In the genomic region with DNA sequence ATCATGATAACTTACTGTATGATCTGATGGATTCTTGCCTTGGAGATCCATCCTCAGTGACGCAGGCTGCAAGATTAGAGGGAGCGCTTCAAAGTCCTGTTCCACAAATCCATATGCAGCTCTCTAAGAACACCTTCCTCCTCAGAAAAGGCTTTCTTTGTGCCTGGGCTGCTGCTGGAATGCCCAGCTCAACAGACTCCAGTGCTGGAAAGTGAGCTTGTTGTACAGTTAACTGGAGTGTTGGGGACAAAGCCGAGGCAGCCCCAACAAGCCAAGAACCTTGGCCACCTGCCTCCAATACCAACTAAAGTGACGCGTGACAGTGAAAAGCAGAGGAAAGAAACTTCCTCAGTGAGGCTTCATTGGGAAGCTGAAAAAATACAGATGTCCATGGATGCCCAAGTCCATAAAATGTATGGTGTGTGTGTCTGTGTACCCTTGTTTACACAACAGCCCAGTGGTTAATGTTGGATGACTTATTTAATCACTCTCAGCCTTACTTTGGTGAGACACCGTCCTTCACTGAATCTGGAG, we compare ENCODE assay signal across 7 mouse cellular contexts. TPM values are rescaled to one million over a fixed set of nuclear protein-coding genes. Genes with fewer than 3 reads are reported as not detected.
DNase-seq lines count a peak whose midpoint lies in the region; ATAC-seq and TF ChIP-seq lines count a peak whose summit lies in the region.

No protein-coding gene starts in this region.

- H3K36me3 ChIP-seq in lung, embryonic 16.5 days (ENCODE audit: control insufficient read depth, insufficient read depth, low read length), result no peaks in the 10 kb centered on the region
- H3K36me3 ChIP-seq in embryonic facial prominence, embryonic 12.5 days, result no peaks in the 10 kb centered on the region
- no peaks in the 10 kb centered on the region for H3K36me3 ChIP-seq in heart, postnatal 0 days (replicated peaks; ENCODE audit: control insufficient read depth, insufficient read depth, low read length)
- no peaks in the 10 kb centered on the region for H3K36me3 ChIP-seq in liver, embryonic 11.5 days (ENCODE audit: control insufficient read depth, insufficient read depth, low read length)
- H3K36me3 ChIP-seq in stomach, embryonic 16.5 days (ENCODE audit: control insufficient read depth, insufficient read depth, low read length), result no peaks in the 10 kb centered on the region

- ATAC-seq in lung, embryonic 16.5 days (ENCODE audit: low read depth), result no peak
- no peak for ATAC-seq in embryonic facial prominence, embryonic 12.5 days (ENCODE audit: insufficient number of reproducible peaks, insufficient read depth, low FRiP score, low TSS enrichment)
- ATAC-seq in heart, postnatal 0 days (ENCODE audit: insufficient read depth, low read depth), result no peak
- ATAC-seq in liver, embryonic 11.5 days (replicated peaks; ENCODE audit: low FRiP score), result no peak
- ATAC-seq in stomach, embryonic 16.5 days (ENCODE audit: insufficient read depth, low FRiP score), result no peak

- no peak for DNase-seq in lung, postnatal 36 days
- DNase-seq in heart, postnatal 0 days (ENCODE audit: low spot score), result no peak
- no peak for DNase-seq in liver, embryonic 11.5 days (ENCODE audit: low spot score)
- no peak for DNase-seq in gastrocnemius, postnatal 10 days

- TF ChIP-seq EP300 in heart, postnatal 0 days (IDR thresholded peaks at IDR 0.05; ENCODE audit: low read depth), result no peak

- H3K27ac ChIP-seq in lung, embryonic 16.5 days (ENCODE audit: low read length), result no peak overlapping the region
- peak overlapping the region; percentile 72; the same call in 1 of the 2 replicates for H3K27ac ChIP-seq in embryonic facial prominence, embryonic 12.5 days
- H3K27ac ChIP-seq in heart, postnatal 0 days (ENCODE audit: low read depth), result peak overlapping the region; percentile 92
- 0 out of 2 replicates have a peak overlapping the region, but pooled peaks have one; percentile 5 for H3K27ac ChIP-seq in liver, embryonic 11.5 days (ENCODE audit: low read depth, low read length)
- peak overlapping the region; percentile 79 for H3K27ac ChIP-seq in stomach, embryonic 16.5 days (ENCODE audit: low read length)

- H3K9ac ChIP-seq in lung, embryonic 16.5 days (ENCODE audit: low read length), result peak overlapping the region; percentile 51
- H3K9ac ChIP-seq in embryonic facial prominence, embryonic 12.5 days, result peak overlapping the region; percentile 49; the same call in 1 of the 2 replicates
- H3K9ac ChIP-seq in heart, postnatal 0 days (replicated peaks; ENCODE audit: low read depth, low read length), result peak overlapping the region; percentile 67
- H3K9ac ChIP-seq in liver, embryonic 11.5 days (ENCODE audit: low read depth, low read length), result peak overlapping the region; percentile 61; the same call in 1 of the 2 replicates
- peak overlapping the region; percentile 66 for H3K9ac ChIP-seq in stomach, embryonic 16.5 days (ENCODE audit: low read length)

- no peaks in the 10 kb centered on the region for H3K27me3 ChIP-seq in lung, embryonic 16.5 days (ENCODE audit: control insufficient read depth, insufficient read depth, low read depth, low read length)
- H3K27me3 ChIP-seq in embryonic facial prominence, embryonic 12.5 days, result no peaks in the 10 kb centered on the region
- H3K27me3 ChIP-seq in heart, postnatal 0 days (ENCODE audit: control insufficient read depth, insufficient read depth, low read length), result no peaks in the 10 kb centered on the region
- H3K27me3 ChIP-seq in liver, embryonic 11.5 days (replicated peaks; ENCODE audit: control insufficient read depth, insufficient read depth, low read length), result no peaks in the 10 kb centered on the region
- no peaks in the 10 kb centered on the region for H3K27me3 ChIP-seq in stomach, embryonic 16.5 days (ENCODE audit: control insufficient read depth, insufficient read depth, low read length)

- H3K4me1 ChIP-seq in lung, embryonic 16.5 days (replicated peaks; ENCODE audit: control insufficient read depth, insufficient read depth, low read length), result peaks cover 17% of the 10 kb centered on the region
- H3K4me1 ChIP-seq in embryonic facial prominence, embryonic 12.5 days, result peaks cover 16% of the 10 kb centered on the region
- peaks cover 24% of the 10 kb centered on the region for H3K4me1 ChIP-seq in heart, postnatal 0 days (ENCODE audit: control insufficient read depth, insufficient read depth)
- peaks cover 15% of the 10 kb centered on the region for H3K4me1 ChIP-seq in liver, embryonic 11.5 days (replicated peaks; ENCODE audit: control insufficient read depth, insufficient read depth, low read length)
- peaks cover 17% of the 10 kb centered on the region for H3K4me1 ChIP-seq in stomach, embryonic 16.5 days (ENCODE audit: control insufficient read depth, insufficient read depth, low read length)

- 22% methylated on average over 6 of the region's 6 CpGs for WGBS in lung, embryonic 16.5 days
- WGBS in embryonic facial prominence, embryonic 12.5 days, result 61% methylated on average over 6 of the region's 6 CpGs
- WGBS in heart, postnatal 0 days, result 17% methylated on average over 6 of the region's 6 CpGs
- WGBS in liver, embryonic 11.5 days, result 72% methylated on average over 6 of the region's 6 CpGs
- WGBS in stomach, embryonic 16.5 days, result 41% methylated on average over 6 of the region's 6 CpGs

- H3K9me3 ChIP-seq in lung, embryonic 16.5 days (ENCODE audit: control insufficient read depth, low read length), result no peaks in the 10 kb centered on the region
- no peaks in the 10 kb centered on the region for H3K9me3 ChIP-seq in embryonic facial prominence, embryonic 12.5 days
- no peaks in the 10 kb centered on the region for H3K9me3 ChIP-seq in heart, postnatal 0 days (replicated peaks; ENCODE audit: control insufficient read depth, low read length)
- no peaks in the 10 kb centered on the region for H3K9me3 ChIP-seq in liver, embryonic 11.5 days (ENCODE audit: control insufficient read depth, low read length)
- no peaks in the 10 kb centered on the region for H3K9me3 ChIP-seq in stomach, embryonic 16.5 days (replicated peaks; ENCODE audit: control insufficient read depth, low read length)

- peak overlapping the region; percentile 63 for H3K4me2 ChIP-seq in lung, embryonic 16.5 days (ENCODE audit: low read depth, low read length)
- H3K4me2 ChIP-seq in embryonic facial prominence, embryonic 12.5 days (replicated peaks), result peak overlapping the region; percentile 71
- H3K4me2 ChIP-seq in heart, postnatal 0 days (ENCODE audit: low read depth, low read length), result peak overlapping the region; percentile 73
- H3K4me2 ChIP-seq in liver, embryonic 11.5 days, result peak overlapping the region; percentile 72
- peak overlapping the region; percentile 66 for H3K4me2 ChIP-seq in stomach, embryonic 16.5 days (ENCODE audit: low read depth, low read length)

- H3K4me3 ChIP-seq in lung, embryonic 16.5 days (ENCODE audit: low read length), result peak overlapping the region; percentile 55
- H3K4me3 ChIP-seq in embryonic facial prominence, embryonic 12.5 days, result peak overlapping the region; percentile 55
- H3K4me3 ChIP-seq in heart, postnatal 0 days (ENCODE audit: low read depth, low read length), result peak overlapping the region; percentile 63
- H3K4me3 ChIP-seq in liver, embryonic 11.5 days (ENCODE audit: low read depth, low read length), result peak overlapping the region; percentile 50
- peak overlapping the region; percentile 54 for H3K4me3 ChIP-seq in stomach, embryonic 16.5 days (replicated peaks; ENCODE audit: low read length)

- no peak for TF ChIP-seq CTCF in heart, postnatal 0 days (IDR thresholded peaks at IDR 0.05; ENCODE audit: low read depth)

RNA-seq across cellular contexts. Expression of a gene that starts 1.2 kb away (rescaled TPM):
- polyA plus RNA-seq in lung, embryonic 16.5 days (2015; fragmentation: Nextera tagmentation; extraction: Ambion mirVana), result 56.9 and 58.0 TPM in 2 replicates
- 30.0 and 30.5 TPM in 2 replicates for polyA plus RNA-seq in embryonic facial prominence, embryonic 12.5 days (2016; fragmentation: Nextera tagmentation; extraction: Ambion mirVana)
- total RNA-seq in heart, postnatal 0 days (2014; rRNA removed; ENCODE audit: low replicate concordance), result 105 and 107 TPM in 2 replicates
- 156 and 160 TPM in 2 replicates for polyA plus RNA-seq in heart, postnatal 0 days (2015; fragmentation: Nextera tagmentation; extraction: Ambion mirVana)
- polyA plus RNA-seq in liver, embryonic 11.5 days (2014; fragmentation: Nextera tagmentation; extraction: Ambion mirVana), result 30.1 and 33.1 TPM in 2 replicates
- polyA plus RNA-seq in stomach, embryonic 16.5 days (2015; fragmentation: Nextera tagmentation; extraction: Ambion mirVana), result 99.8 and 113 TPM in 2 replicates
- 10 to 100 TPM; 35.2 to 36.7 TPM for total RNA-seq in gastrocnemius, postnatal 10 days (2021)
